Mouse (Mus musculus) urinary bladder, postnatal 4 days (tissue): Measurements from ENCODE around the gene Tmod2.
A peak's percentile ranks its signal among the peaks of the same experiment; 100 is the strongest.

Experiments used
- DNase-seq, 2 experiments: peaks; one replicate each; pipeline ENCODE4 v3.0.0; 2021 to 2022; ENCODE audit warnings: low spot score in 2 of 2

Tmod2 gene

GRCm38 (mm10) chr9:75600166-75600934 lies 10.8 kb downstream of the Tmod2 start:
- peak in 1 of 2 experiments; percentile 49 for DNase-seq

GRCm38 (mm10) chr9:75599191-75599841 lies 11.8 kb downstream of the Tmod2 start:
- DNase-seq: no peak

- no peak for DNase-seq
These were observed 13.5 kb downstream of the Tmod2 start for GRCm38 (mm10) chr9:75597596-75597995.

GRCm38 (mm10) chr9:75597036-75597435 lies 14.1 kb downstream of the Tmod2 start:
- DNase-seq: no peak

DNA sequence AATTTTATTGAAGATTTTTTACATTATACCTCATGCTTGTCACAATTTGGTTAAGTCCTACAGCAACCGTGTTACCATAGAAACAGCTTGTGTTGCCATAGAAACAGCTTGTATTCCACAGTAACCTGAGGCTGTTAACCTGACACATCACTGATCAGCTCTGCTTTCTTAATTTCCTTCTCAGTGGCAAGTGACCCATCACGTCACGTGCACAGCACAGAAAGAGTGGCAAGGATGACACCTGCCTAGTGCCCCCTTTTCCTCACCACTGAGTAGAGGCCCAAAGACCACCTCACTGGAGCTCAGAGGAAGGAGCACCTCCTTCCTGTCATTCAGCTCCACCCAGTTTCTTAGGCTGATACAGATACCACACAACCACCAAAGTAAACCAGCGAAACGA lies 17.6 kb downstream of the Tmod2 start:
- DNase-seq: no peak

DNA sequence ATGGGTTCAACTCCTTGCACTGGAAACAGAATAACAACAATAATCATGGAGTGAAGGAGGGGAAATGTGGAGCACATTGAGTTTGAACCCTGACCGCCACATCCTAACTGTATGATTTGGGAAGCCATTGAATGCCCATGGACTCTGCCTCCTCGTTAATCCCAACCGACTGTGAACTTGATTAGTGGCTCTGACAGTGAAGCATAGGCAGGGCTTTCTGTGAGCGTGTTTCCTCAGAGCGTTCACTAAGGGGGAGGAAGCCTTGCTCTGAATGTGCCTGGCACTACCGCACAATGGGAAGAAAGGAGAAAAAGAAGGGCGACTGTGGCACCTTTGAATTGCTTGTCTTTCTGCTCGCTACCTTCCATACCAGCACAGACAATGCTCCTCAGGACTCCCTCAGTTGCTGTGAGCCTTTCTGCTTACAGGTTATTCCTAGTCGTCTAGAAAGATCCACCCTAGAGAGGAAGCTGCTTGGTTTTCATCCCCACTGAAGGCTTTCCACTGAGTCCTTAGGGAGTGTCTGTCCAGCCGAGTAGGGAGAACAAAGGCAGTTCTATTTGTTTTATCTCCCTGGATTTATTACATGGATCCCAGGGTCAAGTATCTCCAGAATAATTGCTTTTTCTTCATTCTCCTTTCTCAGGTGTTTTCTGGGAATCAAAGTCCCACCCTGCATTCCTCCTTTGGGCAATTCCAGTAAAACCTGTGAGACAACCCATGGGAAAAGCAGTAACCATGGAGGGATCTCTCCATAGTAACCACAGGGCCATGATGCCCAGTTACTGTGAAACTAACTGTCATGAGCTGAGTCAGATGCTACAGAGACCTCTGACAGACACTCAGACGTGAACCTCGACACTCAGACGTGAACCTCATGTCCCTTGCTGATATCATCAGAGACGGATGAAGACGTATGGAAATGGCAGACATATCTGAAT lies 21.0 kb downstream of the Tmod2 start:
- DNase-seq: no peak

- DNase-seq: no peak
These were observed 29.3 kb downstream of the Tmod2 start for GRCm38 (mm10) chr9:75581694-75582350.

- DNase-seq: no peak
These were observed 31.8 kb downstream of the Tmod2 start for GRCm38 (mm10) chr9:75579321-75579720.

GRCm38 (mm10) chr9:75571036-75571942 lies 39.8 kb downstream of the Tmod2 start:
- DNase-seq: no peak

GRCm38 (mm10) chr9:75568399-75568798 lies 42.7 kb downstream of the Tmod2 start:
- no peak for DNase-seq

GRCm38 (mm10) chr9:75564892-75565291 lies 46.2 kb downstream of the Tmod2 start:
- no peak for DNase-seq

DNA sequence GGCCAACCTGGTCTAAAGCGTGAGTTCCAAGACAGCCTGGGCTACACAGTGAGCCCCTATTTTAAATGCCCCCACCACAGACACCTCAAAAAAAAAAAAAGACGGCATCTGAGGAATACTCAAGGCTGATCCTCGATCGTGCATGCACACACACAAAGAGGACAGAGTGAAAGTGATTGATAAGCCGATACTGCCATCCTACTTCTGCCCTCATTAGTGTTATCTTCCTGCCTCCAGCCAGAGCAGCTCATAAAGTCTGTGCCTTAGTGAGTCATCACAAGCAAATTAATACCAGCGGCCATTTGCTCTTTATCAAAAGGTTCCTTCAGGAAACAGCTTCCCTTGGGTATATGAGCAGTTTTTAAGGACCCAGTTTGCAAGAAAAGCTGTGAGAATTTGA lies 47.5 kb downstream of the Tmod2 start:
- DNase-seq: no peak

GRCm38 (mm10) chr9:75563176-75563575 lies 47.9 kb downstream of the Tmod2 start:
- DNase-seq: no peak

- DNase-seq: no peak
These were observed 50.0 kb downstream of the Tmod2 start for GRCm38 (mm10) chr9:75561040-75561669.

DNA sequence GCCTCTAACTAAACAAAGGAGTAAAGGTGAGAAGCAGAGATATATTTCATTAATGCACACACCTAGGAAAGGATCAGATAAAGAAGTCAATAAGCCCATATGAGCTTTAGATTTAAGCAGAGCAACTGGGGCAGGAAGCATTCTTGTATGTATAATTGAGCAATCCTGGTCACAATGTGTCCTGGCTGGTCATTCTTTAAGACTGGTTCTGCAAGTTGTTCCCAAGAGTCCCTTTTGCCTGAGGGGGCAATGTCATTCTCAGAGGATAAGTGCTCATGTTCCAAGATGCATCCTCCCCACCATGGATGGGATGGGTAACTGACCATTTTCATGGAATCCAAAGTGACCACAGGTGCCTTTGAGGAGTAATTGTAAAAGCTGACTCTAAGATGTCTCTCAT lies 50.8 kb downstream of the Tmod2 start:
- no peak for DNase-seq

GRCm38 (mm10) chr9:75559512-75560012 lies 51.6 kb downstream of the Tmod2 start, which contains the start of gene Tmod3:
Tmod3 (minus strand) TSS chr9:75559657.
- DNase-seq: peak; percentile 90 to 94

DNA sequence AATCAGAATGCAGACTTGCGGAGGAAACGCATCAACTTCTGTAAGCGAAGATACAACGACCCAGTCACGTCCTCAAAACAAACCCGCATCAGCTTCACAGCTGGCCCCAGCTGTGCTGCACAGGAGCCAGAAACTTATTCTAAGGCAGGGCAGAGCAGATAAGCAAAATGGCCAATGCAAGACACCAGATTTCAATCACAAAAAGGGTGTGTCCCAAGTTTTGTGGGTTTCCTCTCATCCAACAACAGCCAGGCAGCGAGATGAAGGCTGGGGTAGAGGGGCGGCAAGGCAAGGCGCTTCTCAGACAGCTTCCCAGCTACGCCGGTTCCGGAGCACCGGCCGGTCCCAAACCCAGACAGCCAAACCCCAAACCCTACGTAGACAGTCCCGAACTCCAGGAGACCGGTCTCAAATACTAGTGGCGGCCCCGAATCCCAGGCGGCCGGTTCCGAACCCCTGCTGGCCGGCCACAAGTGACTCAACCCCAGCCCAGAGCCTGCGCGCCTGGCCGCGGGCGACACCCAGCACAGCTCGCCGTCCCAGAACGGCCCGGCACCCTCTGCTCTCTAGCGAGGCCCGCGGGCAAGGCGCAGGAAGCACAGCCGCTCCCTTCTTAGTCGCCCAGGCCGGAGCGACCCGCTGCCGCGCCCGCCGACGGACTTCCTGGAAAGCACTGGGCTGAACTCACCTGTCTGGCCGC lies 52.2 kb downstream of the Tmod2 start:
- DNase-seq: peak; percentile 43 to 65

- no peak for DNase-seq
These were observed 52.8 kb downstream of the Tmod2 start for GRCm38 (mm10) chr9:75558360-75558759.

- no peak for DNase-seq
These were observed 57.4 kb downstream of the Tmod2 start for GRCm38 (mm10) chr9:75553719-75554118.
